Mouse (Mus musculus): ENCODE results near the gene Apoa2.

The Apoa2 gene

DNA sequence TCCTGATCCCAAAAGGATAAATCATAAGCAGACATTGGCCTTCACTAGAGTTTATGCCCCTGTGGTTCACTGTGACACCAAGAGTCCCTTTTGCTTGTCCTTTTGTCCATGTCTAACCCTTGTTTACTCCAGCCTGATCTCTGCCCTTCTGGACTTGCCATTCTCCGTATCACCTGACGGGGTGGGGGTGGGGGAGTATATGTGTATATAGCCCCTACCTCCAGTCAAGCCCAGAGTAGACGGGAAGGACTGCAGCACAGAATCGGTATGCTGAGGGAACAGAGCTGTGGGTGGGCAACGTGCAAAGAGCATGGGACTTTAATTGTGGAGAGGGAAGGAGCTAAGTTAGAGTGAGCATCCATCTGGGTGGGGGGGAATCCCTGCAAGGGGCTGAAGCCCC is at the start of gene Apoa2:
TSS of gene Apoa2 (plus strand) at position 198 of the 400 bp plus-strand sequence.
- DNase-seq (ENCODE audit: low spot score in 2 of 2): no peak

DNA sequence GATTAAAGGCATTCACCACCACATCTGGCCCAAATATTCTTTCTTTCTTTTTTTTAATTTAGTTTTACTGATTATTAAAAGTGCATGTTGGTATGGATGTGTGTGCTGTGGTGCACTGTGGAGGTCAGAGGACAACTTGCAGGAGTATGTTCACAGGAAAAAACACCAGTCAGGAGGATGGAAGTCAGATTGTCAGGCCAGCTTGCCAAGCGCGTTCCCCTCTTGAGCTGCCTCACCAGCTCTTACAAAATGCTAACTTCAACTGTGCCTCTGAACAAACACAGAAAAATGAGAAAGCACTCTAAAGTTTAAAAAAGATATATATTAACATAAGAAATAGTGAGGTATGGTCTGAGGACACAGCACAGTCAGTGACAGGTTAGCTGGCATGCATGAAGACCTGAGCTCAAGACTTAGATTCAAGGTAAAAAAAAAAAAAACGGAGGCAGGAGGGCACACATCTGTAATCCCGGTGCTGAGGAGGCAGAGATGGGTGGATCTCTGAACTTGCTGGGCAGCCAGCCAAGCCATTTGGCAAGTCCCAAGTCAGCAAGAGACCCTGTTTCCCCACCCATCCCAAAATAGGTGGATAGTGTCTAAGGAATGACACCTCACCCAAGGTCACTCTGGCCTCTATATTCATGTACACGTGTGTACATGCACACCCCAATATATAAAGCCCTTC is 45.2 kb upstream of the Apoa2 start:
- DNase-seq (ENCODE audit: low spot score in 2 of 2): no peak

DNA sequence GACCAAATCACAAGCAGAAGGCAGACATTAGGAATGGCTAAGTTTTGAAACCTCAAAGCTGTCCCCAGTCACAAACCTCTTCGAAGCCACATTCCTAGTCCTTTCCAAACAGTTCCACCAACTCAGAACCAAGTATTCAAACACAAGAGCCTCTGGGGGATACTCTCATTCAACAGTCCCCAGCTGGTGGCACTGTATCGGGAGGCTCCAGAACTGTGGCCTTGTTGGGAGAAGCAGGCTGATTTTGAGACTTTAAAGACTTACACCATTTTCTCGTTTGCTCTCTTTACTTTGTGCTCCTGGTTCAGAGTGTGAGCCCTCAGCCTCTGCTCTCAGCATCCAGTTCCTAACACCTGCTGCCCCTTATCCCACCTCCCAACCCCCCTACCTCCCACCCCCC is 41.8 kb upstream of the Apoa2 start:
- DNase-seq (ENCODE audit: low spot score in 2 of 2): no peak

DNA sequence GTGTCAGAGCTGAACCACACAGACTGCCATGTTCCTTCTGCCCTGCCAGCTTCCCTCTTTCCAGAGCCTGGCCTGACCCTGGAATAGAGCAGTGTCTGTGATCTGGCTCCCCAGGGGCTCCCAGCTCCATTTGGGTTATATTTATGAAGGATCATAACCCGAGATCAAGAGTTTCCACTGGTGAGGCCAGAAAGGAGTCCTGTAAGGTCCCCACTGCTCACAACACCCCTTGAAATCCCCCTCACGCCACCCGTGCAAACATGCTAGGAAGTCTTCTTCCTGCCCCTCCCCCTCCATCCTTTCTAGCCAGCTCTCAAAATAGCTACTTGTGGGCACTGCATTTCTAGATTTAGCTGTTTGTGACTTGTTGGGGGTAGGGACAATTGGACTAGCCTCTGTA is 41.2 kb upstream of the Apoa2 start:
- DNase-seq (ENCODE audit: low spot score in 2 of 2): no peak

DNA sequence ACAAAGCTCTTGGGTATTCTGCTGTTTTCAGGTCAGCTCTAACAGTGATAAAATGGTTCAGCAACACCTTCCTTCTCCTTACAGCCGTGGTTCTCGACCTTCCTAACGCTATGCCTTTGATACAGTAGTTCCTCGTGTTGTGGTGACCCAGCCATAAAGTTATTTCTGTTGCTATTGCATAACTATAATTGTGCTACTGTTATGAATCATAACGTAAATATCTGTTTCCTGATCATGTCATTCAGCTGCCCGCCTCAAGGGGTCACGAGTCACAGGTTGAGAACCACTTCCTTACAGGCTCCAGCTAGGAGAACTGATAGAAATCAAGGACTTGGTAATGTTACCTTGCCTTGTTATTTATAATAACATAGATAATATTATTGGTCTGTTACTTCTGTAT is 40.5 kb upstream of the Apoa2 start:
- peak in 1 of 2 experiments; percentile 20 for DNase-seq (ENCODE audit: low spot score in 2 of 2)

DNA sequence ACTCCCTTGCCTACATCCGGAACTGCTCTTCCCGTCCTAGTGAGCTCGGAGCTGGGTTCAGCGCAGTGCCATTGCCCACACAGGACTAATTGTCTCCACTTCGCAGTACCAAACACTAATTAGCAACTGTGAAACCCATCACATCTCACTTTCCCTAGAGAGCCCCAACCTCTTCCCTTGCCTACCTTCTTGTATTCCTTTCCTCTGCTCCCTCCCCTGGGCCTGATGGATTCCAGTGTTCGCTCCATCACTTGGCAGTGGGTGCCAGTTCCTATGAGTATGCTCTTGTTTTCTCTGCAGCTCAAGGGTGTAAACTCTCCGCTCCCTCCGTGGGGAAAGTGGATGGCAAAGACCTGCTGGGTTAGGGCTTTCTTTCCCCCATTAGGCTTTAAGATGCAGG is 39.2 kb upstream of the Apoa2 start:
- no peak for DNase-seq (ENCODE audit: low spot score in 2 of 2)

DNA sequence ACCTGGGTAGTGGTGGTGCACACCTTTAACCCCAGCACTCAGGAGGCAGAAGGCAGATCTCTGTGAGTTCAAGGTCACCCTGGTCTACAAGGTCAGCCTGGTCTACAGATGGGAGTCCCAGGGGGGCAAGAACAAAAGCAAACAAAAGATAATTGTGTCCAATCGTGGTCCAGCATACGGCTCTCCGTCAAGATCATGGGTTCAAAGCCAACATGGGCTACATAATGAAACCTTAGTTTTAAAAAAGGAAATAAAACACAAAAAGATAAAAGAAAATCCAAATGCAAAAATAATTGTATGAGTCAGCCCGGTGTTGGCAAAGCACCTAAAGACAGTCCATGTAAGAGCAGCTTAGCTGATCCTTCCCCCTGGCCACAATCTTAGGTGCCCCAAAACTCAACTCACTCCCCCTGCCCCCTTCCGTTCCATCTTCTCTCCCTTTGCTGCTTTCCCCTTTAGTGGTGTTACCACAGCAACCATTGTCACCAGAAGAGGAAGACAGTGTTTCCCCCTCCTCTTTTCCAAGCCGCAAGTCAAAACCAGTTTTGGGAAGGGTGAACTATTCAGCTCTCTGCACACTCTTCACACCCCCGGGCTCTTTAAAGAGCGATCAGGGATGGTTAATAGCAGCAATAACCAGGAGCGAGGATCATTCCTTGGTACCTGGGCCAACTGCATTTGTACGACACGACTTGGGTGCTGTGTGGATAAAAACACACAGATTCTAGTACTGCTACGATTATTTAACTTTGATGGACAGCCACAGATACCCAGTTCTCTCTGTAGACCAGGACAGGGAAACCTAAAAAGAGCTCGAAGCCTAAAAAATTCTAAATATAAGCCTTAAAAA is 36.8 kb upstream of the Apoa2 start:
- no peak for DNase-seq (ENCODE audit: low spot score in 2 of 2)

DNA sequence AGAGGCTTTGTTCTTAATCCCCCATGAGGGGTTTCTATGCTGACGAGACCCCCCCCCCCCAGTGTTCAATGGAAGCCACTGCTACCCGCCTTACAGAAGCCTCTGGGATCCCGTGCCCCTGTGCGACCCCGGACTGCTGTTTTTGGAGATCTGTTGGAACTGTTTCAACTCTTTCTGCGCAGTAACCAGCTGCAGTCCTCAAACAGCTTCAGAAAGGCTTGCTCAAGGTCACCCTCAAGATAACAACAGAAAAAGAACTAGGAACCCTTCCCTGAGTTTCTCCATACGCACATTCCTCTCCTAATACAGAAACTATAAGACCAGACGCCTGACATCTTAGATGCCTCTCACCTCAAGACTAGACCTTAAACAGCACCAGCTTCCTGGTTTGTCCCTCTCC is 35.8 kb upstream of the Apoa2 start:
- no peak for DNase-seq (ENCODE audit: low spot score in 2 of 2)

DNA sequence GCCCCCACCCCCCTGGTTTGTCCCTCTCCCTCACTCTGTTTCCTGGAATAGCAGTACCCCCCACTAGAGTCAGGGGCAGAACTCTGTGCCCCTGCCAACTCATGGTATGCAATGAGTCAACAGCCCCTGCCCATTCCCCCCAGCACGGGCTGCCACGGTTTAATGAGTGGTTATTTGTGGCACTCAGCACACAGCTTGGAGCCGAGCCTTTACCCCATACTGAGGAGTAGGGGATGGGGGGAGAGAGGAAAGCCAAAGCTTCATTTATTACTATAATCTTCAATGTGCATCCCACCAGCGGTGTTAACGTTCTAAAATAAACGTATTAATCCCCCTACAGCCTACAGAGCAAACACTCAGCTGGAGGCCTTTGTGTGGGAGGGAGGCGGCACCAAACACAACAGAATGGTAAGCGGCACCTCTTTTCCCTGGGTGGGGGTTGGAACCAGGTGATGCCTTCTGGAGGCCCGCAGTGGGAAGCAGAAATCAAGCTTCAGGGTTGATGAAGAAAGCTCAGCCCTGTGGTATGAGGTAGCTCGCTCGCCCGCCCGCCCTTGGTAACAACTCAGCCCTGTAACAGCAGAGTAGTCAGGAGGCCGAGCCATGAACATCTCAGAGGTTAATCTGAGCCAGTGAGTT is 35.3 kb upstream of the Apoa2 start:
- no peak for DNase-seq (ENCODE audit: low spot score in 2 of 2)

DNA sequence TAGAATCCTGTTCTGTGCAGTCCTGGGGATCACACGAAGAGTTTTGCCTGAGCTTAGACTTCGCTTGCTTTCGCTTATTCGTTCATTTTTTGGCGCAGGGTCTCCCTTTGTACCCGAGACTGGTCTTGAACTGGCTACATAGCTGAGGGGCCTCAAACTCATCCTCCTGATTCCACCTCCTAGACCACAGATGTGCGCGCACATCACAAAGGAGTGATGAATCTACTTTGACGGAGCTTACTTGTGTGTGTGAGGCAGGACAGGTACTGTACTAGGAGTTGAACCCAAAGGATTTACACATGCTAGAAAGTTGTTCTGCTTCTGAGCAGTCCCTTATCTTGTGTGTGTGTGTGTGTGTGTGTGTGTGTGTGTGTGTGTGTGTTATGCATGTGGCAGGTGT is 34.0 kb upstream of the Apoa2 start:
- DNase-seq (ENCODE audit: low spot score in 2 of 2): no peak

DNA sequence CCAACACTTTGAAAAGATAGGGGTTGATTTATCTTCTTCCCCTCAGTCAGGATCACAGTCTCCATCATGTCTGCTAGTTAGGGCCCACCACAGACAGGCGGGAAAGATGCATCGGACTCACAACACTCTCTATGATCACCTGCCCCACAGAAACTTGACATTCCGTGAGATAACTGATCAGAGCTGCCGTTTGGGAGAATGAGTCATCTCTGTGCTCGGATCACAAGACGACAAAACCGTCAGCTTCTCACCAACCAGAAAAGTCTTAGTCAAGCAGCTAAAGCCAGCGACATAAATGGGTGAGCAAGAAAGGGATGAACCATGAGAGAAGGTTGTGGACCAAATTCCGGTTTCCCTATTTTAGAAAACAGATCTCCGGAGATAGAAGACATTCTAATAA is 32.6 kb upstream of the Apoa2 start:
- DNase-seq (ENCODE audit: low spot score in 2 of 2): no peak

DNA sequence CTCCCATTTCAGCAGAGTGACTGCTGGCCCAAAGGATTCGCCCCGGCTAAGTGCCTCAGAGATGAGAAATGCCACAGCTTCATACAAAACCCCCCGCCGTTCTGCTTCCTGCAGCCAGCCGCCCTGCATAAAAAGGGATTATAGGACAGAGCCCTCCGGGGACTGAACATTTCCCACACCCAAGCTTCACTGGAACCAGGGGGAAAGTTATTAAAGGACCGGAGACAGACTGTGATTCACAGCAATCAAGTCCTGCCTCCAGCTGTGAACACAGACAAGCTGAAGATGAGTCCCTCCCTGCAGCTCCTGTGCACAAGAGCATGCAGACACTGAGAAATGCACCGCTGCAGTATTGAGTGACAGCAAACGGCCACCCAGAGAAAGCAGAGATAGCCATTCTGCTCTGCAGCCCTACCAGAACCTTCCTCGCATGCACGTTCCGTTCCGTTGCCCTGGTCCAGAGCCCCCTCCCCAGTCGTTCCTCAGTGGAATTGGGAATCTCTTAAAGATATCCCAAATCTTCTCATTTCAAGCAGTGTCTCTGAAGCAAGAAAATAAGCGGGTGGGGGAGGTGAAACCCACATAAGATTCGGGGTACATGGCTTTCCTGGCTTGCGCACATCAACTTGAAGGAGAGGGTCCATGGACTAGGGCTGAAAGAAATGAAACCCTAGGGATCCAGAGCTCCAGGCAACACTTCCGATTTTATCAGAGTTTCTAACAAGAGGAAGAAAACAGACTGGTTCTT is 31.6 kb upstream of the Apoa2 start:
- DNase-seq (ENCODE audit: low spot score in 2 of 2): no peak

DNA sequence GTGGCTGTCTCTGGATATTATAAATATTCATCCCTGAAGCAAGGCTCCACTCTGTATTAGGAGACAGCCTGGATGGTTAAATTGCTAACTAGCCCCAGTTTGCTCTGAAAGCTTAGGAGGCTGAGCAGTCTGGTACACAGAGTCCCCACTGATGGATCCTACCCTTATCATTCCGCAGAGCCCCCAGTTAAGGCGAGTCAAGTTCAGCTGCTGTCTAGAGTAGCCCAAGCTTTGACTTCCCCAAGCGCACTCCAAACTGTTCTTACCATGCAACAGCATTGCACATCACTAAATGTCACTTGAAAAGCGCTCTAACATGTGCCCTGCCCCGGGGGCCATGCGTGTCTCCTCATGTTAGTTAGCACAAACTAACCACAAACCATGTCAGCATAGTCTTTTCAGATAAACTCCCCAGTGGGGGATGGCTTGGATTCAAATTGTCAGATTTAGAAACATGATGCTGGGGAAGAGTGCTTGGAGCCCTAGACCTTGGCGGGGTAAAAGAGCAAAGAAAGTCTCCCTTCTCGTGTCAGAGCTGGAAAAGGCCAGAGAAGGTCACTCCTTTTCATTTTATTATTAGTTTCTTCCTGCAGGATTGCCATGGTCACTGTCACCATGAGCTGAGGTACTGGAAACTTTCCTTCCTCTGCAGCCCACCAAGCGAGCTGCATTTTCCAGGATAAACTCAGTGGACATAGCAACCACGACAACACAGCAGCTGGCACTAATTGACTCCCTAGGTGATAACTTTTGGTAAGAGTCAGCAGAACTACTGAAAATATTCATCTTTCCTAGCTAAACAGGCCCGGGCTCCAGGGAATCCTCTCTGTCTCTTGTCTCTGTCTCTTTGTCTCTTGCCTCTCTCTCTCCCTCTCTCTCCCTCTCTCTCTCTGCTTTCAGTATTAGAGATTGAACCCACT is 30.7 kb upstream of the Apoa2 start:
- no peak for DNase-seq (ENCODE audit: low spot score in 2 of 2)

DNA sequence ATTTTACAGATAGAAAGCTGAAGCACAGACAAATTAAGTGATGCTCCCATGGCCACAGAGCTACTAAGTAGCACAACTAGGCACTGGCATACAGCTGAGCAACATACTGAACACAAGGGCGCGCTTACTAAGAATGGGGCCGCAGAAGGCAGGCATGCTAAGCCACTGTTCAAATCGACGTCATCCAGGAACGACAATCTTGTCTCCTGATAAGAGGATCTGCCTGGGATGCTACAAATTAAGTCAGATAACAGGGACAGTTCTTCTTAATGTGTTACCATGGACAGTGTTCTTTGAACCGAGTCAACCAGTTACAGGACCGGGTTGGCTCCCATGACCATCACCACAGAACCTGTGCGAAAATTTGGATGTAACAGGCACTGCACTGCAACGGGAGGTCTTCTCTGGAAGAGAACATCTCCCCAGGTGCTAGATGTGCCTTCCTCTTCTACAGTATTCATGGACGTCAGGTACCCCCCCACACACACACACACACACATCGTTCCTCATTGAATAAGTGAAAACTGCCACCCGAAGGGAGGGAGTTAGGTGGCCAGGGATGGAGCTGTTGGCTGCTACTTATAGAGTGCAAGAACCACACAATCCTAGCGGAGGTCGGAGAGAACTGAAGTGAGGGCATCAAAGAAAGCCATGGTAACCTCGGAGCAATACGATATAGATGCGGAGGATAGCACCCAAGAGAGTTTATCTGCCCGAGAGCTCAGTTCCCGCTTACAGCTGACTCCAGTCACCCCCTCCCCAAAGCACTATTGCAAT is 29.6 kb upstream of the Apoa2 start:
- DNase-seq (ENCODE audit: low spot score in 2 of 2): no peak

DNA sequence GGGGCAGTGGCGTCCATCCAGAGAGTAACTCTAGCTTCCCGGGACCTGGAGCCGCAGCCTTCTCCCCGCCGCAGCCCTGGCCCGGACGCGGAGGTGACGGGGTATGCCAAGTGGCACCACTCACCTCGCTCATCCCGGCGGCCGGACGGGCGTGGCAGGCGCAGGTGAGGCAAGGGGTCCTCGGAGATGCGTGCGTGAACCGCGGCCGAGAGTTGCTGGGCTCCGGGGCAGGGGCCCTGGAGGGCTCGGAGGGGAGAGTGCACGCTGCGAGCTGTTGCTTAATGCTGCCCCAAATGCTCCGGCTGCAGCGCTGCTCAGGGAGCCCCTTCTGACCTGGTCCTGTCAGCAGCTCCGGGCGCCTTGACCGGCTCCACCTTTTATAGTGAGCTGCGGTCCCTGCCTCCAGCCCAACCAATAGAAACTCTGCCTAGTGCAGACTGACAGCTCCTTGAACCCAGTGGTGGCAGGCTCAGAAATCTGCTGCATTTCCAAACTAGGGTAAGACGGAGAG is 28.9 kb upstream of the Apoa2 start, which contains the start of gene Pcp4l1:
TSS of gene Pcp4l1 (minus strand) at position 382 of the 511 bp plus-strand sequence.
- DNase-seq (ENCODE audit: low spot score in 2 of 2): no peak

DNA sequence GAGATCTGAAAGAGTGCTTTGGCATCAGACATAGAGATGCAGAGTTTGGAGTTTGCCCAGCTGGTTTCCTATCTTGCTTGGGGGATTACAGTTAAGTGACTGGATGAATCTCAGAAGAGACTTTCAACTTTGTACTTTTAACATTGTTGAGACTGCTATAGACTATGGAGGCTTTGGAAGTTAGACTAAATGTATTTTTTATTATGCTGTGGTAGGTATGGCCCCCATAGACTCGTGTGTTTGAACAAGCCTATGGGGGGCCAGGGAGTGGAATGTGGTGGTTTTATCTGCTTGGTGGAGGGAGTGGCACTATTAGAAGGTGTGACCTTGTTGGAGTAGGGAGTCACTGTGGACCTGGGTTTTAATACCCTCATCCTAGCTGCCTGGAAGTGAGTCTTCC is 25.3 kb upstream of the Apoa2 start:
- no peak for DNase-seq (ENCODE audit: low spot score in 2 of 2)

DNA sequence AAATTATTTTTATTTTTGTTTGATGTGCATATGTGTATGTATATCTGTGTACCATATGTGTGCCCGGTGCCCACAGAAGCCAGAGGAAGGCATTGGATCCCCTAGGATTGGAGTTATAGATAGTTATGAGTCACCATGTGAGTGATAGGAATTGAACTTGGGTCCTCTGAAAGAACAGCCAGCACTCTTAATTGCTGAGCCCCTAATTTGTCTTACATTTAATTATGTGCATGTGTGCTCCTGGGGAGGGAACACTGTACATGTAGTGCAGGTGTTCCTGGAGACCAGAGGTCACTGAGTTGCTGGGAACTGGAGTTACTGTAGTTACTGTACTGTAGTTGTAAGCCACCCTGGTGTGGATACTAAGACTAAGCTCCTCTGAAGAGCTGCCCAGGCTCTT is 24.1 kb upstream of the Apoa2 start:
- DNase-seq (ENCODE audit: low spot score in 2 of 2): no peak

DNA sequence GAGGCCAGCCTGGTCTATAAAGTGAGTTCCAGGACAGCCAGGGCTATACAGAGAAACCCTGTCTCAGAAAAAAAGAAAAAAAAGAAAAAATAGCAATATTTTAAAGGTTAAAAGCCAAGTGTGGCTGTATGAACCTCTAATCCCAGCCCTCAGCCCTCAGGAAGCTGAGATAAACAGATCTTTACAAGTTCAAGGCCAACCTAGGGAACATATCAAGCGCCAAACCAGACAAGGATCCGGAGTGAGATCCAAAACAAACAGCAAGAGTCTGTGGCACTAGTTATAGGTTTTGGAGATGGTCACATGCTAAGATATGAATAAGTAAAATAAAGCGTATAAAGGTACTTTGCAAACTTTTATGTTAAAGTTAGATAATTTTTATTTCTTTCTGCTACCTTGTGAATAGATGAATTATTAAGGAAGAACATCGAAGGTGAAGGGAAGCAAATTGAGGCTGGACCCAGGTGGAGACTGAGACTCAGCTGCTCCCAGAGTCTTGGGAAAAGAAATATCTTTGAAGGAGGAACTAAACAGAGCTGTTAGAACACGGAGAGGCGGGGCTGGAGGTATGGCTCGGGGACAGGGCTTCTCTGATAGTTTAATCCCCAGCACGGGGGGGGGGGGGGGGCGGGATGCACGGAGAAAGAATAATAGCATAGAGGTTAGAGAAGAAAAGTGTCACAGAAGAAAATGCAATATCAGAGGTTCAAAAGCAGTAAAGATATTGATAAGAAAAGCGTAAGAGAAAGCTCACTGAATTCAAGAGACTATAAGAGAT is 21.2 kb upstream of the Apoa2 start:
- no peak for DNase-seq (ENCODE audit: low spot score in 2 of 2)

DNA sequence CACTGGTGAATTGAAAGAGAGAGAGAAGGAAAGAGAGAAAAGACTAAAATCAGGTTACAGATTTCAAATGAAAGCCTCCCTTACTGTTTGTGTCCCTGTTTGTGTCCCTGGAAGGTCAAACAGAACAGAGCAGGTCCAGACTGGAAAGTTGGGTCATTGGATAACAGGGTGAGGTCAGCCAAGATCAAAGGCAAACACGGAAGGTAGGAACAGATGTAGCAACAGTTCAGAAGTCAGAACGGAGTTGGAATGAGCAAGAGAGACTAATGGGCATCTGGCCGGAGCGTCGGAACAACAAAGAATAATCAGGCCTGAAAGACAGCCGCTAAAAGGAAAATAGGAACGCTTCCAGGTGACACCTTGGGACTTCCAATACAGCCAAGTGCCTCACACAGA is 20.6 kb upstream of the Apoa2 start:
- no peak for DNase-seq (ENCODE audit: low spot score in 2 of 2)
